Mouse (Mus musculus) mesoderm, embryonic 11.5 days (tissue): ENCODE measurements around the gene Pisd.

Experiments
- DNase-seq: peaks from one replicate; pipeline ENCODE4 v3.0.0-alpha.2; 2012; ENCODE audit warnings: low read depth, low spot score

Pisd gene

GRCm38 (mm10) chr5:32711485-32711884 is 74.0 kb downstream of the Pisd start:
- DNase-seq, result peak; percentile 43

GRCm38 (mm10) chr5:32706226-32706780 is 79.1 kb downstream of the Pisd start:
- DNase-seq, result no peak

- DNase-seq, result no peak
Observed at GRCm38 (mm10) chr5:32697208-32697867, 88.1 kb downstream of the Pisd start.

- DNase-seq, result no peak
Observed at GRCm38 (mm10) chr5:32693411-32693810, 92.0 kb downstream of the Pisd start.
